8 mouse cellular contexts compared by ENCODE assay signal in genomic region chrX:50841587-50841986, GRCm38 (mm10). TPM values are rescaled to one million over a fixed set of nuclear protein-coding genes. Genes with fewer than 3 reads are reported as not detected.
A peak's percentile ranks its signal among the peaks of the same experiment; 100 is the strongest.
DNase-seq lines count a peak whose midpoint lies in the region; ATAC-seq and TF ChIP-seq lines count a peak whose summit lies in the region.

No protein-coding gene starts in this region.

- H3K4me2 ChIP-seq in forebrain, embryonic 14.5 days (ENCODE audit: low read length), result peak overlapping the region; percentile 76
- peak overlapping the region; percentile 76 for H3K4me2 ChIP-seq in liver, embryonic 13.5 days

- H3K27ac ChIP-seq in heart, adult 2 months, result no peak overlapping the region
- no peak overlapping the region for H3K27ac ChIP-seq in forebrain, embryonic 14.5 days (ENCODE audit: low read depth, low read length)
- no peak overlapping the region for H3K27ac ChIP-seq in liver, embryonic 13.5 days
- no peak overlapping the region for H3K27ac ChIP-seq in olfactory bulb, adult 2 months (ENCODE audit: insufficient read depth, low read depth, low read length)

- peak; percentile 13 to 25 for DNase-seq in heart, adult 2 months
- no peak for DNase-seq in heart, postnatal 25 days (ENCODE audit: low spot score)
- peak; percentile 64 for DNase-seq in T-cell, adult 2 months (ENCODE audit: low spot score)
- peak; percentile 7 for DNase-seq in forebrain, embryonic 14.5 days (ENCODE audit: low spot score)
- peak; percentile 6 for DNase-seq in liver, embryonic 13.5 days
- DNase-seq in thymus, postnatal 4 days, result peak; percentile 61

- H3K4me1 ChIP-seq in heart, adult 2 months (ENCODE audit: control insufficient read depth, insufficient read depth, low read length), result no peaks in the 10 kb centered on the region
- no peaks in the 10 kb centered on the region for H3K4me1 ChIP-seq in forebrain, embryonic 14.5 days (ENCODE audit: control insufficient read depth, insufficient read depth, low read length)
- peaks cover 9% of the 10 kb centered on the region; the same call in 1 of the 2 replicates for H3K4me1 ChIP-seq in liver, embryonic 13.5 days (replicated peaks)
- H3K4me1 ChIP-seq in olfactory bulb, adult 2 months (ENCODE audit: control insufficient read depth, insufficient read depth, low read length), result 0 out of 2 replicates have a peak, but pooled peaks cover 3% of the 10 kb centered on the region

- H3K9ac ChIP-seq in heart, adult 2 months (ENCODE audit: low read depth, low read length), result peak overlapping the region; percentile 28
- peak overlapping the region; percentile 47 for H3K9ac ChIP-seq in forebrain, embryonic 14.5 days (ENCODE audit: low read length)
- peak overlapping the region; percentile 66 for H3K9ac ChIP-seq in liver, embryonic 13.5 days

- intact Hi-C loops in heart, adult 2 months (cut with DNase I), result no loop called here
- intact Hi-C loops in heart, postnatal 25 days (cut with DNase I), result no loop called here

- 24% methylated on average over 21 of the region's 23 CpGs for WGBS in heart, adult 2 months
- WGBS in forebrain, embryonic 14.5 days, result 36% methylated on average over 18 of the region's 23 CpGs
- WGBS in liver, embryonic 13.5 days (ENCODE audit: insufficient replicate concordance), result 31% methylated on average over 22 of the region's 23 CpGs
- WGBS in olfactory bulb, adult 2 months, result 18% methylated on average over 21 of the region's 23 CpGs

- peak; percentile 77 for ATAC-seq in forebrain, embryonic 14.5 days
- peak; percentile 41 for ATAC-seq in inflammation-experienced regulatory T-cells, adult 6 months
- ATAC-seq in liver, embryonic 13.5 days (ENCODE audit: low read depth), result peak; percentile 72

- no peaks in the 10 kb centered on the region for H3K27me3 ChIP-seq in heart, adult 2 months (ENCODE audit: control insufficient read depth, insufficient read depth, low read length)
- H3K27me3 ChIP-seq in forebrain, embryonic 14.5 days (replicated peaks; ENCODE audit: control insufficient read depth, insufficient read depth, low read length), result no peaks in the 10 kb centered on the region
- no peaks in the 10 kb centered on the region for H3K27me3 ChIP-seq in liver, embryonic 13.5 days

- H3K9me3 ChIP-seq in forebrain, embryonic 14.5 days (replicated peaks; ENCODE audit: control insufficient read depth, low read length), result no peaks in the 10 kb centered on the region
- no peaks in the 10 kb centered on the region for H3K9me3 ChIP-seq in liver, embryonic 13.5 days (replicated peaks)

- no peaks in the 10 kb centered on the region for H3K79me2 ChIP-seq in heart, adult 2 months (replicated peaks; ENCODE audit: control insufficient read depth, insufficient read depth, low read length)

- TF ChIP-seq POLR2A in heart, adult 2 months (IDR thresholded peaks at IDR 0.05; ENCODE audit: insufficient read depth, low read depth, low read length), result no peak
- TF ChIP-seq POLR2A in olfactory bulb, adult 2 months (IDR thresholded peaks at IDR 0.05; ENCODE audit: insufficient read depth, low read depth, low read length), result no peak

- H3K4me3 ChIP-seq in heart, adult 2 months, result peak overlapping the region; percentile 44
- H3K4me3 ChIP-seq in forebrain, embryonic 14.5 days (ENCODE audit: low read depth, low read length), result peak overlapping the region; percentile 39
- H3K4me3 ChIP-seq in liver, embryonic 13.5 days (replicated peaks), result peak overlapping the region; percentile 63
- peak overlapping the region; percentile 59 for H3K4me3 ChIP-seq in olfactory bulb, adult 2 months (ENCODE audit: insufficient read depth, low read depth, low read length)

- no peaks in the 10 kb centered on the region for H3K36me3 ChIP-seq in heart, adult 2 months (ENCODE audit: control insufficient read depth, insufficient read depth, low read length)
- no peaks in the 10 kb centered on the region for H3K36me3 ChIP-seq in forebrain, embryonic 14.5 days (ENCODE audit: control insufficient read depth, insufficient read depth, low read length)
- H3K36me3 ChIP-seq in liver, embryonic 13.5 days, result no peaks in the 10 kb centered on the region

- no peak for TF ChIP-seq EP300 in heart, adult 2 months (IDR thresholded peaks at IDR 0.05; ENCODE audit: insufficient read depth, low read depth, low read length)

- TF ChIP-seq CTCF in heart, adult 2 months (IDR thresholded peaks at IDR 0.05), result no peak
- TF ChIP-seq CTCF in olfactory bulb, adult 2 months (IDR thresholded peaks at IDR 0.05; ENCODE audit: insufficient read depth, low read depth, low read length), result no peak

RNA-seq across cellular contexts. Expression of gene Stk26, which starts 0.7 kb away (rescaled TPM):
- 1 to 10 TPM; 2.2 to 3.4 TPM for total RNA-seq in heart, adult 2 months (2021)
- 1.0 and 1.3 TPM in 2 replicates for polyA plus RNA-seq in heart, adult 2 months (2012; rRNA removed)
- 1 to 10 TPM; 2.3 to 3.4 TPM for total RNA-seq in heart, postnatal 25 days (2021)
- 0.89 and 1.1 TPM in 2 replicates for polyA plus RNA-seq in forebrain, embryonic 14.5 days (2014; fragmentation: Nextera tagmentation; extraction: Ambion mirVana)
- polyA plus RNA-seq in inflammation-experienced regulatory T-cells, adult 6 months (2017; shearing (Covaris generic)), result 10 to 100 TPM in 1 of 3 experiments, 1 to 10 TPM in 2; 9.3 to 16.3 (median 9.5) TPM
- polyA plus RNA-seq in liver, embryonic 13.5 days (2015; fragmentation: Nextera tagmentation; extraction: Ambion mirVana), result 4.9 and 6.1 TPM in 2 replicates
- polyA plus RNA-seq in olfactory bulb, adult 2 months (2012; ENCODE audit: insufficient read depth, insufficient read length, low replicate concordance, missing spikeins), result not detected in 2 replicates
